Mouse (Mus musculus) granulocyte monocyte progenitor cell, adult 5-6 weeks (primary cell): ENCODE measurements around the gene Mall. TPM values are rescaled to one million over a fixed set of nuclear protein-coding genes. Genes with fewer than 3 reads are reported as not detected.

Experiments used
- ATAC-seq: replicated peaks from 2 replicates; pipeline ENCODE4 v1.8.0; 2016; ENCODE audit warnings: mild to moderate bottlenecking, moderate TSS enrichment, inconsistent platforms; ENCODE audit not compliant: poor library complexity, severe bottlenecking
- total RNA-seq, 2 experiments: library from RNA; stranded (forward) in 1 of 2; stranded (reverse) in 1 of 2; fragments of 200-712, 200-1000 nt in 1 of 2; fragments of >200 nt in 1 of 2; fragmentation: Nextera tagmentation in 1 of 2; gene quantifications; 2 replicates each; pipeline ENCODE4 v1.2.3; 2014 to 2017

Mall gene
- total RNA-seq (2014; fragmentation: Nextera tagmentation) (not detected in 2 replicates), total RNA-seq (2017) (not detected in 2 replicates)

- ATAC-seq = peak; percentile 40; the same call in 1 of the 2 replicates
These were observed at the start of gene Mall for GRCm38 (mm10) chr2:127729671-127730070. Mall (minus strand) TSS chr2:127729932.

- ATAC-seq = no peak
These were observed 48.7 kb upstream of the Mall start for GRCm38 (mm10) chr2:127778451-127778850.

- no peak for ATAC-seq
These were observed 45.3 kb upstream of the Mall start for GRCm38 (mm10) chr2:127775013-127775412.

GRCm38 (mm10) chr2:127774578-127774941, 44.8 kb upstream of the Mall start:
- no peak for ATAC-seq

GRCm38 (mm10) chr2:127773938-127774577, 44.3 kb upstream of the Mall start:
- ATAC-seq = no peak

- ATAC-seq = no peak
These were observed 31.9 kb upstream of the Mall start for GRCm38 (mm10) chr2:127761587-127761986.

- ATAC-seq = no peak
These were observed 30.8 kb upstream of the Mall start for GRCm38 (mm10) chr2:127760429-127761000.

GRCm38 (mm10) chr2:127760014-127760413, 30.3 kb upstream of the Mall start:
- ATAC-seq = peak; percentile 50; the same call in 1 of the 2 replicates

- ATAC-seq = no peak
These were observed 29.6 kb upstream of the Mall start for GRCm38 (mm10) chr2:127759157-127759880.

- ATAC-seq = no peak
These were observed 27.4 kb upstream of the Mall start for GRCm38 (mm10) chr2:127757171-127757570.

GRCm38 (mm10) chr2:127754113-127754512, 24.4 kb upstream of the Mall start:
- no peak for ATAC-seq

- no peak for ATAC-seq
These were observed 22.3 kb upstream of the Mall start for GRCm38 (mm10) chr2:127751849-127752610.

- ATAC-seq = no peak
These were observed 19.6 kb upstream of the Mall start for GRCm38 (mm10) chr2:127749376-127749775.

GRCm38 (mm10) chr2:127748316-127748715, 18.6 kb upstream of the Mall start:
- ATAC-seq = no peak

- no peak for ATAC-seq
These were observed 12.9 kb upstream of the Mall start for GRCm38 (mm10) chr2:127742637-127743036.

- peak; percentile 55 for ATAC-seq
These were observed 11.2 kb upstream of the Mall start for GRCm38 (mm10) chr2:127740756-127741519.

- no peak for ATAC-seq
These were observed 8.2 kb upstream of the Mall start for GRCm38 (mm10) chr2:127737885-127738284.

- peak; percentile 35 for ATAC-seq
These were observed 7.0 kb upstream of the Mall start for GRCm38 (mm10) chr2:127736631-127737209.

- ATAC-seq = no peak
These were observed 5.9 kb upstream of the Mall start for GRCm38 (mm10) chr2:127735512-127736145.
